In the genomic region with DNA sequence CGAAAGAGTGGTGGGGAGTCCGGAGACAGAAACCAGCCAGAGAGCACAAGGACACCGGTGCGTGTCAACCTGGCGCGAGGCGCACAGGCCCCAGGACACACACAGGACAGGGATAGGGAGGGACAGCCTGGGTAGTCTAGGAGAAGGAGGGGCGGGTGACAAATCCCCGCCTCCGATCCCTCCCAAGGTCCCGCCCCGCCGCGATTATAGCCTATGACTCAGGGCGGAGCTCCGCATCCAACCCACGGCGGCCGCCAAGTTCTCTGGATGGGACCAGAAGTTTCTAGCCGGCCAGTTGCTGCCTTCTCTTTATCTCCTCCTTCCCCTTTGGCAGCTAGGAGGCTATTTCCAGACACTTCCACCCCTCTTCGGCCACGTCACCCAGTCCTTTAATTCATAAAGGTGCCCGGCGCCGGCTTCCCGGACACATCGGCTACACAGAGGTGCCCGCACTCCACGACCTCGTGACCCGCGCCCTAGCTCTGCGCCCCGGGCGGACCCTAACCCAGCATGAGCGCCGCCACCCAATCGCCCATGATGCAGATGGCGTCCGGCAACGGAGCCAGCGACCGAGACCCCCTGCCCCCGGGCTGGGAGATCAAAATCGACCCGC, we compare ENCODE assay signal across 8 mouse cellular contexts. TPM values are rescaled to one million over a fixed set of nuclear protein-coding genes. Genes with fewer than 3 reads are reported as not detected.
A peak's percentile ranks its signal among the peaks of the same experiment; 100 is the strongest.
DNase-seq lines count a peak whose midpoint lies in the region; ATAC-seq and TF ChIP-seq lines count a peak whose summit lies in the region.

A gene (plus strand): TSS at position 268 of the 613 bp plus-strand sequence.

- peak; percentile 96 for TF ChIP-seq EP300 in heart, adult 2 months (IDR thresholded peaks at IDR 0.05; ENCODE audit: insufficient read depth, low read depth, low read length)

- peak; percentile 96 for TF ChIP-seq POLR2A in heart, adult 2 months (IDR thresholded peaks at IDR 0.05; ENCODE audit: insufficient read depth, low read depth, low read length)
- TF ChIP-seq POLR2A in liver, adult 2 months (IDR thresholded peaks at IDR 0.05; ENCODE audit: extremely low read depth, insufficient read depth, low read length), result peak; percentile 90

- no peaks in the 10 kb centered on the region for H3K27me3 ChIP-seq in embryonic facial prominence, embryonic 13.5 days
- H3K27me3 ChIP-seq in heart, adult 2 months (ENCODE audit: control insufficient read depth, insufficient read depth, low read length), result no peaks in the 10 kb centered on the region
- H3K27me3 ChIP-seq in liver, adult 2 months (ENCODE audit: control insufficient read depth, insufficient read depth, low read length), result no peaks in the 10 kb centered on the region

- WGBS in embryonic facial prominence, embryonic 13.5 days, result under 1% methylated on average over 46 of the region's 46 CpGs
- under 1% methylated on average over 46 of the region's 46 CpGs for WGBS in heart, adult 2 months
- under 1% methylated on average over 46 of the region's 46 CpGs for WGBS in liver, adult 2 months

- H3K36me3 ChIP-seq in embryonic facial prominence, embryonic 13.5 days, result no peaks in the 10 kb centered on the region
- no peaks in the 10 kb centered on the region; the same call in 1 of the 2 replicates for H3K36me3 ChIP-seq in heart, adult 2 months (ENCODE audit: control insufficient read depth, insufficient read depth, low read length)
- no peaks in the 10 kb centered on the region for H3K36me3 ChIP-seq in liver, adult 2 months (ENCODE audit: control insufficient read depth, insufficient read depth, low read length)

- peak within 1 kb of the TSS; percentile 80 for H3K4me3 ChIP-seq in embryonic facial prominence, embryonic 13.5 days
- peak within 1 kb of the TSS; percentile 98 for H3K4me3 ChIP-seq in heart, adult 2 months
- H3K4me3 ChIP-seq in liver, adult 2 months (ENCODE audit: insufficient read depth, low read depth, low read length), result peak within 1 kb of the TSS; percentile 94

- TF ChIP-seq CTCF in heart, adult 2 months (IDR thresholded peaks at IDR 0.05), result peak; percentile 38
- TF ChIP-seq CTCF in liver, adult 2 months (IDR thresholded peaks at IDR 0.05; ENCODE audit: low read depth, low read length), result no peak

- H3K27ac ChIP-seq in embryonic facial prominence, embryonic 13.5 days, result peak within 1 kb of the TSS; percentile 69
- peak within 1 kb of the TSS; percentile 100 for H3K27ac ChIP-seq in heart, adult 2 months
- peak within 1 kb of the TSS; percentile 99 for H3K27ac ChIP-seq in liver, adult 2 months (replicated peaks; ENCODE audit: insufficient read depth, low read depth, low read length)

- no peaks in the 10 kb centered on the region for H3K9me3 ChIP-seq in embryonic facial prominence, embryonic 13.5 days

- peak within 1 kb of the TSS; percentile 92 for H3K9ac ChIP-seq in embryonic facial prominence, embryonic 13.5 days
- H3K9ac ChIP-seq in heart, adult 2 months (ENCODE audit: low read depth, low read length), result peak within 1 kb of the TSS; percentile 94
- H3K9ac ChIP-seq in liver, adult 2 months (ENCODE audit: low read depth, low read length), result peak within 1 kb of the TSS; percentile 99

- H3K4me1 ChIP-seq in embryonic facial prominence, embryonic 13.5 days, result peaks cover 24% of the 10 kb centered on the region
- peaks cover 4% of the 10 kb centered on the region for H3K4me1 ChIP-seq in heart, adult 2 months (ENCODE audit: control insufficient read depth, insufficient read depth, low read length)
- H3K4me1 ChIP-seq in liver, adult 2 months (ENCODE audit: control insufficient read depth, insufficient read depth, low read length), result peaks cover 14% of the 10 kb centered on the region; the same call in 1 of the 2 replicates

- peak within 1 kb of the TSS; percentile 91 for H3K4me2 ChIP-seq in embryonic facial prominence, embryonic 13.5 days

- intact Hi-C loops in heart, adult 2 months (cut with DNase I), result loop anchor here (1.0 to 5.0 kb wide), 4 partner anchors 18 to 89 kb away; a partner anchor contains a TSS

- ATAC-seq in embryonic facial prominence, embryonic 13.5 days (ENCODE audit: insufficient number of reproducible peaks, insufficient read depth, low FRiP score, low TSS enrichment, low read depth), result peak; percentile 93
- ATAC-seq in monocyte, adult 5-6 weeks (replicated peaks; ENCODE audit: insufficient number of reproducible peaks, low FRiP score, low TSS enrichment, poor library complexity, severe bottlenecking), result peak; percentile 96

- peaks cover 2% of the 10 kb centered on the region; the same call in 1 of the 2 replicates for H3K79me2 ChIP-seq in heart, adult 2 months (replicated peaks; ENCODE audit: control insufficient read depth, insufficient read depth, low read length)
- H3K79me2 ChIP-seq in liver, adult 2 months (ENCODE audit: control insufficient read depth, insufficient read depth, low read length), result peaks cover 17% of the 10 kb centered on the region

- DNase-seq in A20 (ENCODE audit: low read depth, low spot score), result peak; percentile 92
- DNase-seq in adrenal gland, postnatal 36 days, result peak; percentile 98 to 99
- peak; percentile 98 for DNase-seq in heart, adult 2 months
- peak; percentile 97 to 98 for DNase-seq in kidney, adult 8-10 months
- peak; percentile 94 for DNase-seq in liver, adult 2 months (ENCODE audit: extremely low read depth, low read depth, low spot score)
- peak; percentile 91 to 95 for DNase-seq in spleen, postnatal 4 days (ENCODE audit: low spot score in 2 of 2)

RNA-seq across cellular contexts. Expression of the gene that starts here (rescaled TPM):
- 100 to 1,000 TPM; 193 to 336 TPM for total RNA-seq in adrenal gland, postnatal 36 days (2021)
- polyA plus RNA-seq in embryonic facial prominence, embryonic 13.5 days (2015; fragmentation: Nextera tagmentation; extraction: Ambion mirVana), result 13.5 and 14.4 TPM in 2 replicates
- 100 to 1,000 TPM; 259 to 296 TPM for total RNA-seq in heart, adult 2 months (2021)
- 133 and 148 TPM in 2 replicates for polyA plus RNA-seq in heart, adult 2 months (2012; rRNA removed)
- 3.4 and 4.7 TPM in 2 replicates for total RNA-seq in liver, adult 2 months (2014; rRNA removed)
- polyA plus RNA-seq in liver, adult 2 months (2012; rRNA removed), result 25.8 and 30.3 TPM in 2 replicates
- 17.2 to 24.9 TPM (median 19.5 TPM) in 3 replicates for total RNA-seq in monocyte, adult 5-6 weeks (2017)

Comparison
In these comparisons a context has a peak if more than half of its experiments do, and no peak if none do; other contexts are left out.
1. Peak in every context shown above with its lines: DNase-seq, ATAC-seq, H3K4me3 ChIP-seq and H3K27ac ChIP-seq.